Mouse (Mus musculus) kidney, embryonic 14.5 days (tissue): ENCODE measurements at regions not wholly inside any gene's neighbourhood (a gene's known extent, or its start where the extent isn't known, plus 50 kb on each side); places are given as distances from the start of the nearest gene placed in this dataset.
A peak's percentile ranks its signal among the peaks of the same experiment; 100 is the strongest.

Experiments
- ATAC-seq: fragments of 200-750 bp; cut with Nextera tagmentation; 2 replicates; pipeline ENCODE4 v1.8.0; 2017; ENCODE audit warnings: moderate number of reproducible peaks, mild to moderate bottlenecking, moderate TSS enrichment, moderate library complexity; ENCODE audit not compliant: low FRiP score, low TSS enrichment
- H3K27ac ChIP-seq: fragments of 300-500 bp; sonication (generic); 2 replicates; pipeline ENCODE4 v1.5.1; 2014; ENCODE audit warnings: low read depth, mild to moderate bottlenecking, low read length, moderate library complexity, mixed read lengths
- H3K27me3 ChIP-seq: fragments of 300-500 bp; sonication (generic); 2 replicates; pipeline ENCODE4 v1.6.1; 2014; ENCODE audit warnings: mild to moderate bottlenecking, low read length; ENCODE audit not compliant: control insufficient read depth, insufficient read depth
- H3K36me3 ChIP-seq: fragments of 300-500 bp; sonication (generic); 2 replicates; pipeline ENCODE4 v1.6.1; 2014; ENCODE audit warnings: low read length, mixed read lengths; ENCODE audit not compliant: control insufficient read depth, insufficient read depth
- H3K4me1 ChIP-seq: fragments of 300-500 bp; sonication (generic); 2 replicates; pipeline ENCODE4 v1.6.1; 2014; ENCODE audit warnings: low read length, mixed read lengths; ENCODE audit not compliant: control insufficient read depth, insufficient read depth
- H3K4me2 ChIP-seq: fragments of 300-500 bp; sonication (generic); replicated peaks from 2 replicates; pipeline ENCODE4 v1.6.1; 2014; ENCODE audit warnings: low read depth, mild to moderate bottlenecking, low read length
- H3K4me3 ChIP-seq: fragments of 300-500 bp; sonication (generic); 2 replicates; pipeline ENCODE4 v1.5.1; 2014; ENCODE audit warnings: mild to moderate bottlenecking, low read length
- H3K9ac ChIP-seq: fragments of 300-500 bp; sonication (generic); 2 replicates; pipeline ENCODE4 v1.6.1; 2014; ENCODE audit warnings: low read depth, mild to moderate bottlenecking, low read length, moderate library complexity
- H3K9me3 ChIP-seq: fragments of 300-500 bp; sonication (generic); 2 replicates; pipeline ENCODE4 v1.6.1; 2016; ENCODE audit warnings: low read length; ENCODE audit not compliant: control insufficient read depth
- WGBS: fragments of 180-500 bp; shearing (Covaris S2); extraction: QIAGEN DNeasy Blood & Tissue Kit; methylation state at CpG from one replicate; pipeline ENCODE4 v1.1.7; 2014; 5-methylcytosine and 5-hydroxymethylcytosine counted together

- H3K9ac ChIP-seq = no peak overlapping the region
- no peak overlapping the region for H3K27ac ChIP-seq
- H3K4me3 ChIP-seq = no peak overlapping the region
- no peaks in the 10 kb centered on the region for H3K4me1 ChIP-seq
- 58% methylated on average over 6 of the region's 6 CpGs for WGBS
- H3K27me3 ChIP-seq = no peaks in the 10 kb centered on the region
- ATAC-seq = 0 out of 2 replicates have a peak, but pooled peaks have one; percentile 24
- no peak overlapping the region for H3K4me2 ChIP-seq
- peaks cover 5% of the 10 kb centered on the region; the same call in 1 of the 2 replicates for H3K9me3 ChIP-seq
- no peaks in the 10 kb centered on the region for H3K36me3 ChIP-seq
Measured at GRCm38 (mm10) chr2:92511771-92512744, 51.7 kb upstream of the Slc35c1 start.
